Mouse (Mus musculus) kidney, embryonic 15.5 days (tissue): Measurements from ENCODE around the gene Pafah2. TPM values are rescaled to one million over a fixed set of nuclear protein-coding genes. Genes with fewer than 3 reads are reported as not detected.
A peak's percentile ranks its signal among the peaks of the same experiment; 100 is the strongest.

Source experiments
- ATAC-seq: fragments of 200-750 bp; cut with Nextera tagmentation; replicated peaks from 2 replicates; pipeline ENCODE4 v1.8.0; 2017; ENCODE audit warnings: moderate TSS enrichment; ENCODE audit not compliant: low FRiP score
- H3K27ac ChIP-seq: fragments of 300-500 bp; sonication (generic); 2 replicates; pipeline ENCODE4 v1.5.1; 2015; ENCODE audit warnings: mild to moderate bottlenecking, inconsistent platforms
- H3K27me3 ChIP-seq: fragments of 300-500 bp; sonication (generic); 2 replicates; pipeline ENCODE4 v1.6.1; 2015; ENCODE audit warnings: inconsistent platforms
- H3K36me3 ChIP-seq: fragments of 300-500 bp; sonication (generic); 2 replicates; pipeline ENCODE4 v1.6.1; 2015; ENCODE audit warnings: inconsistent platforms
- H3K4me1 ChIP-seq: fragments of 300-500 bp; sonication (generic); 2 replicates; pipeline ENCODE4 v1.6.1; 2015; ENCODE audit warnings: inconsistent platforms
- H3K4me2 ChIP-seq: fragments of 300-500 bp; sonication (generic); 2 replicates; pipeline ENCODE4 v1.6.1; 2015; ENCODE audit warnings: moderate library complexity, mild to moderate bottlenecking, inconsistent platforms
- H3K4me3 ChIP-seq: fragments of 300-500 bp; sonication (generic); replicated peaks from 2 replicates; pipeline ENCODE4 v1.5.1; 2015; ENCODE audit warnings: mild to moderate bottlenecking, inconsistent platforms
- H3K9ac ChIP-seq: fragments of 300-500 bp; sonication (generic); 2 replicates; pipeline ENCODE4 v1.6.1; 2015; ENCODE audit warnings: mild to moderate bottlenecking, inconsistent platforms
- H3K9me3 ChIP-seq: fragments of 300-500 bp; sonication (generic); replicated peaks from 2 replicates; pipeline ENCODE4 v1.6.1; 2016; ENCODE audit warnings: inconsistent platforms
- WGBS: fragments of 180-500 bp; shearing (Covaris S2); methylation state at CpG from one replicate; pipeline ENCODE4 v1.1.7; 2015; ENCODE audit warnings: mixed read lengths; 5-methylcytosine and 5-hydroxymethylcytosine counted together
- polyA plus RNA-seq: library from polyadenylated mRNA; unstranded; fragments of >200 nt; fragmentation: Nextera tagmentation; extraction: Ambion mirVana; gene quantifications from 2 replicates; pipeline ENCODE4 v1.2.1, GENCODE M21; 2015

Pafah2 gene
- polyA plus RNA-seq, 1 experiment from 2014 or later = 15.7 TPM

- Histone ChIP-seq H3K27ac (peak overlapping the region; percentile 37; the same call in 1 of the 2 replicates), H3K36me3 (no peaks in the 10 kb centered on the region)
- peak; percentile 16; the same call in 1 of the 2 replicates for ATAC-seq
Measured at GRCm38 (mm10) chr4:134356591-134357460, 39.3 kb upstream of the Pafah2 start.

DNA sequence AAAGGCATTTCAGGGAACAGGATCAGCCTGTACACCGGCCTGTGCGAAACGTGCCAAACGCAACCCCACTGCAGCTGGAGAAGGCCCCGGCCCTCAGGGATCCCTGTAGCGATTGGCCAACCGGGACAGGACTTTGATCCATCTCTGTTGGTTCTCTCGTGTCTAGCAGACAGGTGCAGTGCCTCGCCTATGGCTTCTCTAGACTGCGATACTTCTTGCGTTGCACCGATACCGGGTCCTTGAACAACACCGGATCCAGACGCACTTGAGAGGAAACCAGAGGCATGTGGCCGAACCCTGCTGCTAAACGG lies 38.7 kb upstream of the Pafah2 start:
- ATAC-seq = no peak
- no peak overlapping the region for H3K4me3 ChIP-seq
- WGBS = 47% methylated on average over 17 of the region's 17 CpGs

More at GRCm38 (mm10) chr4:134356591-134357460, 39.3 kb upstream of the Pafah2 start:
- Histone ChIP-seq H3K9me3 (no peaks in the 10 kb centered on the region), H3K4me3 (no peak overlapping the region), H3K9ac (no peak overlapping the region), H3K4me1 (peaks cover 57% of the 10 kb centered on the region), H3K27me3 (peaks cover 10% of the 10 kb centered on the region), H3K4me2 (peak overlapping the region; percentile 42)
- 19% methylated on average over 22 of the region's 22 CpGs for WGBS

DNA sequence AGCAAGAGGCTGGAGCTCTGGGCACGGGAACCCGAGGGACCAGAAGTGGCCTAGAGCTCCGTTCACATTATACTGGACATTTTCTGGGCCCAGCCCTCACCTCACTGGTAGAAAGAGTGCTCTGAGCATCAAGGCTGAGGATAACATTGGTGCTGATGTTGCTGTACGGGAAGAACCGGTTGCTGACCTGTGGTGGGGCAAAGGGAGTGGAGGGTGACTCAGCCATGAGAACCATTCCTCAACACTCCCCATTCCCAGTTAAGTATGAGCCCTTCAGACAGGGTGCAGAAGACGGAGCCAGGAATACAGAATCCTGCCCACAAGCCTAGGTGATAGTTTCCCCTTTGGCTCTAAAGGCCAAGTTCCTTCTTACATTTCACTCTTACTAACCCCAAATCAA lies 36.5 kb upstream of the Pafah2 start:
- Histone ChIP-seq H3K4me2 (no peak overlapping the region), H3K9ac (no peak overlapping the region), H3K4me1 (peaks cover 46% of the 10 kb centered on the region), H3K9me3 (no peaks in the 10 kb centered on the region), H3K4me3 (no peak overlapping the region), H3K27me3 (peaks cover 10% of the 10 kb centered on the region), H3K27ac (no peak overlapping the region), H3K36me3 (no peaks in the 10 kb centered on the region)
- 83% methylated on average over 6 of the region's 6 CpGs for WGBS
- ATAC-seq = no peak

More for the DNA sequence above, 38.7 kb upstream of the Pafah2 start:
- Histone ChIP-seq H3K36me3 (no peaks in the 10 kb centered on the region), H3K9me3 (no peaks in the 10 kb centered on the region), H3K27ac (0 out of 2 replicates have a peak overlapping the region, but pooled peaks have one; percentile 14), H3K4me2 (peak overlapping the region; percentile 42), H3K27me3 (peaks cover 10% of the 10 kb centered on the region), H3K4me1 (peaks cover 55% of the 10 kb centered on the region), H3K9ac (no peak overlapping the region)

GRCm38 (mm10) chr4:134361215-134361614 lies 34.9 kb upstream of the Pafah2 start:
- ATAC-seq = peak; percentile 55
- H3K27ac ChIP-seq = peak overlapping the region; percentile 56
- WGBS = 16% methylated on average over 5 of the region's 5 CpGs

GRCm38 (mm10) chr4:134362124-134362523 lies 34.0 kb upstream of the Pafah2 start:
- no peaks in the 10 kb centered on the region for H3K36me3 ChIP-seq
- no peaks in the 10 kb centered on the region for H3K9me3 ChIP-seq
- peaks cover 18% of the 10 kb centered on the region for H3K27me3 ChIP-seq
- no peak overlapping the region for H3K9ac ChIP-seq
- no peak for ATAC-seq
- no peak overlapping the region for H3K27ac ChIP-seq
- H3K4me1 ChIP-seq = peaks cover 27% of the 10 kb centered on the region
- 63% methylated on average over 9 of the region's 9 CpGs for WGBS
- no peak overlapping the region for H3K4me3 ChIP-seq
- no peak overlapping the region for H3K4me2 ChIP-seq

More at GRCm38 (mm10) chr4:134361215-134361614, 34.9 kb upstream of the Pafah2 start:
- H3K9ac ChIP-seq = no peak overlapping the region
- no peaks in the 10 kb centered on the region for H3K9me3 ChIP-seq
- H3K4me2 ChIP-seq = no peak overlapping the region
- H3K4me1 ChIP-seq = peaks cover 37% of the 10 kb centered on the region
- peaks cover 15% of the 10 kb centered on the region for H3K27me3 ChIP-seq
- no peak overlapping the region for H3K4me3 ChIP-seq
- no peaks in the 10 kb centered on the region for H3K36me3 ChIP-seq

- Histone ChIP-seq H3K27ac (no peak overlapping the region), H3K4me1 (peaks cover 23% of the 10 kb centered on the region), H3K27me3 (peaks cover 15% of the 10 kb centered on the region), H3K9me3 (no peaks in the 10 kb centered on the region), H3K4me2 (peak overlapping the region; percentile 29), H3K36me3 (no peaks in the 10 kb centered on the region), H3K4me3 (no peak overlapping the region), H3K9ac (no peak overlapping the region)
- 0 out of 2 replicates have a peak, but pooled peaks have one; percentile 24 for ATAC-seq
- 23% methylated on average over 9 of the region's 9 CpGs for WGBS
Measured at GRCm38 (mm10) chr4:134362586-134362985, 33.5 kb upstream of the Pafah2 start.

GRCm38 (mm10) chr4:134365280-134365679 lies 30.8 kb upstream of the Pafah2 start:
- H3K9me3 ChIP-seq = no peaks in the 10 kb centered on the region
- H3K27me3 ChIP-seq = peaks cover 34% of the 10 kb centered on the region
- H3K4me1 ChIP-seq = peaks cover 20% of the 10 kb centered on the region
- ATAC-seq = no peak
- H3K27ac ChIP-seq = no peak overlapping the region
- H3K4me2 ChIP-seq = no peak overlapping the region
- WGBS = 28% methylated on average over 5 of the region's 5 CpGs
- no peak overlapping the region for H3K9ac ChIP-seq
- H3K36me3 ChIP-seq = no peaks in the 10 kb centered on the region
- no peak overlapping the region for H3K4me3 ChIP-seq

- ATAC-seq = no peak
Measured at GRCm38 (mm10) chr4:134370649-134371221, 25.4 kb upstream of the Pafah2 start.

GRCm38 (mm10) chr4:134371316-134371855 lies 24.7 kb upstream of the Pafah2 start:
- peak overlapping the region; percentile 83 for H3K4me2 ChIP-seq
- H3K27me3 ChIP-seq = peaks cover 60% of the 10 kb centered on the region
- H3K4me1 ChIP-seq = peaks cover 21% of the 10 kb centered on the region
- no peak for ATAC-seq
- H3K9ac ChIP-seq = no peak overlapping the region
- WGBS = 1% methylated on average over 17 of the region's 17 CpGs
- peak overlapping the region; percentile 45 for H3K4me3 ChIP-seq
- no peaks in the 10 kb centered on the region for H3K9me3 ChIP-seq
- H3K27ac ChIP-seq = no peak overlapping the region
- no peaks in the 10 kb centered on the region for H3K36me3 ChIP-seq

More at GRCm38 (mm10) chr4:134370649-134371221, 25.4 kb upstream of the Pafah2 start:
- Histone ChIP-seq H3K4me1 (peaks cover 21% of the 10 kb centered on the region), H3K9me3 (no peaks in the 10 kb centered on the region), H3K4me3 (peak overlapping the region; percentile 45), H3K27me3 (peaks cover 60% of the 10 kb centered on the region), H3K27ac (no peak overlapping the region), H3K9ac (0 out of 2 replicates have a peak overlapping the region, but pooled peaks have one; percentile 3), H3K4me2 (peak overlapping the region; percentile 83), H3K36me3 (no peaks in the 10 kb centered on the region)
- WGBS = under 1% methylated on average over 18 of the region's 18 CpGs

- H3K9ac ChIP-seq = 0 out of 2 replicates have a peak overlapping the region, but pooled peaks have one; percentile 23
- H3K4me1 ChIP-seq = peaks cover 21% of the 10 kb centered on the region
- peak; percentile 59 for ATAC-seq
- H3K9me3 ChIP-seq = no peaks in the 10 kb centered on the region
- H3K4me3 ChIP-seq = peak overlapping the region; percentile 45
- WGBS = 0% methylated on average over 16 of the region's 16 CpGs
- H3K4me2 ChIP-seq = peak overlapping the region; percentile 83
- H3K27me3 ChIP-seq = peaks cover 54% of the 10 kb centered on the region
- H3K36me3 ChIP-seq = no peaks in the 10 kb centered on the region
- H3K27ac ChIP-seq = no peak overlapping the region
Measured at GRCm38 (mm10) chr4:134372294-134372747, 23.8 kb upstream of the Pafah2 start.

- Histone ChIP-seq H3K4me1 (peaks cover 24% of the 10 kb centered on the region), H3K9me3 (no peaks in the 10 kb centered on the region), H3K4me2 (no peak overlapping the region), H3K36me3 (no peaks in the 10 kb centered on the region), H3K9ac (no peak overlapping the region), H3K27me3 (peaks cover 50% of the 10 kb centered on the region), H3K4me3 (no peak overlapping the region), H3K27ac (no peak overlapping the region)
- 83% methylated on average over 8 of the region's 8 CpGs for WGBS
- ATAC-seq = no peak
Measured at GRCm38 (mm10) chr4:134373295-134373694, 22.8 kb upstream of the Pafah2 start.

- no peaks in the 10 kb centered on the region for H3K36me3 ChIP-seq
- H3K4me3 ChIP-seq = no peak overlapping the region
- no peak overlapping the region for H3K9ac ChIP-seq
- peaks cover 40% of the 10 kb centered on the region for H3K27me3 ChIP-seq
- H3K4me1 ChIP-seq = peaks cover 26% of the 10 kb centered on the region
- WGBS = 58% methylated on average over 1 of the region's 1 CpGs
- ATAC-seq = no peak
- H3K4me2 ChIP-seq = no peak overlapping the region
- H3K27ac ChIP-seq = no peak overlapping the region
- H3K9me3 ChIP-seq = no peaks in the 10 kb centered on the region
Measured at GRCm38 (mm10) chr4:134374306-134374705, 21.8 kb upstream of the Pafah2 start.
